Mouse (Mus musculus): ENCODE results near the gene Arhgef28. TPM values are rescaled to one million over a fixed set of nuclear protein-coding genes. Genes with fewer than 3 reads are reported as not detected.

The Arhgef28 gene
- total and polyA plus RNA-seq, 2 experiments from 2014 or later: 34.3 to 41.5 TPM

GRCm38 (mm10) chr13:97938596-97939297 lies 267.5 kb downstream of the Arhgef28 start:
- no peaks in the 10 kb centered on the region for H3K36me3 ChIP-seq (ENCODE audit: insufficient read depth, low read length)

GRCm38 (mm10) chr13:97937919-97938318 lies 268.3 kb downstream of the Arhgef28 start:
- H3K9ac ChIP-seq (replicated peaks; ENCODE audit: low read length, poor library complexity, severe bottlenecking): no peak overlapping the region
- ATAC-seq (ENCODE audit: low FRiP score) (no peak), DNase-seq (ENCODE audit: low spot score) (peak; percentile 88)
- H3K27me3 ChIP-seq (ENCODE audit: insufficient read depth, low read length): no peaks in the 10 kb centered on the region
- no peaks in the 10 kb centered on the region for H3K4me1 ChIP-seq (ENCODE audit: insufficient read depth, low read length)
- no peak overlapping the region for H3K4me3 ChIP-seq (ENCODE audit: low read depth, low read length)
- H3K27ac ChIP-seq (ENCODE audit: low read depth, low read length): no peak overlapping the region
- TF ChIP-seq CTCF (IDR thresholded peaks at IDR 0.05): peak; percentile 86
- no peaks in the 10 kb centered on the region for H3K9me3 ChIP-seq (ENCODE audit: low read length)
- H3K4me2 ChIP-seq (ENCODE audit: low read depth, low read length, poor library complexity, severe bottlenecking): no peak overlapping the region
- H3K36me3 ChIP-seq (ENCODE audit: insufficient read depth, low read length): no peaks in the 10 kb centered on the region
- WGBS: 15% methylated on average over 7 of the region's 7 CpGs

More at GRCm38 (mm10) chr13:97938596-97939297, 267.5 kb downstream of the Arhgef28 start:
- Histone ChIP-seq H3K4me3 (ENCODE audit: low read depth, low read length) (no peak overlapping the region), H3K27ac (ENCODE audit: low read depth, low read length) (no peak overlapping the region), H3K27me3 (ENCODE audit: insufficient read depth, low read length) (no peaks in the 10 kb centered on the region), H3K9ac (replicated peaks; ENCODE audit: low read length, poor library complexity, severe bottlenecking) (no peak overlapping the region), H3K4me1 (ENCODE audit: insufficient read depth, low read length) (no peaks in the 10 kb centered on the region), H3K4me2 (ENCODE audit: low read depth, low read length, poor library complexity, severe bottlenecking) (no peak overlapping the region), H3K9me3 (ENCODE audit: low read length) (no peaks in the 10 kb centered on the region)
- ATAC-seq (ENCODE audit: low FRiP score) (peak; percentile 63; the same call in 1 of the 2 replicates), DNase-seq (ENCODE audit: low spot score) (peak; percentile 90)
- WGBS: 30% methylated on average over 18 of the region's 18 CpGs
- TF ChIP-seq CTCF (IDR thresholded peaks at IDR 0.05): peak; percentile 98

- Histone ChIP-seq H3K27me3 (ENCODE audit: insufficient read depth, low read length) (no peaks in the 10 kb centered on the region), H3K9me3 (ENCODE audit: low read length) (no peaks in the 10 kb centered on the region), H3K4me2 (ENCODE audit: low read depth, low read length, poor library complexity, severe bottlenecking) (no peak overlapping the region), H3K9ac (replicated peaks; ENCODE audit: low read length, poor library complexity, severe bottlenecking) (no peak overlapping the region), H3K4me1 (ENCODE audit: insufficient read depth, low read length) (no peaks in the 10 kb centered on the region), H3K36me3 (ENCODE audit: insufficient read depth, low read length) (no peaks in the 10 kb centered on the region; the same call in 1 of the 2 replicates), H3K4me3 (ENCODE audit: low read depth, low read length) (no peak overlapping the region), H3K27ac (ENCODE audit: low read depth, low read length) (no peak overlapping the region)
- no peak for TF ChIP-seq CTCF (IDR thresholded peaks at IDR 0.05)
- ATAC-seq (ENCODE audit: low FRiP score) (no peak), DNase-seq (ENCODE audit: low spot score) (no peak)
- 51% methylated on average over 8 of the region's 8 CpGs for WGBS
These were observed 278.1 kb downstream of the Arhgef28 start for GRCm38 (mm10) chr13:97928135-97928497.

GRCm38 (mm10) chr13:97927376-97928134 lies 278.7 kb downstream of the Arhgef28 start:
- no peak for TF ChIP-seq CTCF (IDR thresholded peaks at IDR 0.05)
- WGBS: 67% methylated on average over 14 of the region's 14 CpGs
- H3K27ac ChIP-seq (ENCODE audit: low read depth, low read length): no peak overlapping the region
- no peaks in the 10 kb centered on the region for H3K27me3 ChIP-seq (ENCODE audit: insufficient read depth, low read length)
- H3K9ac ChIP-seq (replicated peaks; ENCODE audit: low read length, poor library complexity, severe bottlenecking): no peak overlapping the region
- H3K4me3 ChIP-seq (ENCODE audit: low read depth, low read length): no peak overlapping the region
- no peaks in the 10 kb centered on the region; the same call in 1 of the 2 replicates for H3K36me3 ChIP-seq (ENCODE audit: insufficient read depth, low read length)
- no peaks in the 10 kb centered on the region for H3K9me3 ChIP-seq (ENCODE audit: low read length)
- ATAC-seq (ENCODE audit: low FRiP score) (no peak), DNase-seq (ENCODE audit: low spot score) (no peak)
- H3K4me2 ChIP-seq (ENCODE audit: low read depth, low read length, poor library complexity, severe bottlenecking): no peak overlapping the region
- H3K4me1 ChIP-seq (ENCODE audit: insufficient read depth, low read length): no peaks in the 10 kb centered on the region

- H3K27me3 ChIP-seq (ENCODE audit: insufficient read depth, low read length): no peaks in the 10 kb centered on the region
- DNase-seq (ENCODE audit: low spot score) (no peak), ATAC-seq (ENCODE audit: low FRiP score) (no peak)
- no peak overlapping the region for H3K4me3 ChIP-seq (ENCODE audit: low read depth, low read length)
- H3K27ac ChIP-seq (ENCODE audit: low read depth, low read length): no peak overlapping the region
- no peaks in the 10 kb centered on the region for H3K9me3 ChIP-seq (ENCODE audit: low read length)
- no peak overlapping the region for H3K9ac ChIP-seq (replicated peaks; ENCODE audit: low read length, poor library complexity, severe bottlenecking)
- no peak overlapping the region for H3K4me2 ChIP-seq (ENCODE audit: low read depth, low read length, poor library complexity, severe bottlenecking)
- WGBS: 90% methylated on average over 10 of the region's 10 CpGs
- no peak for TF ChIP-seq CTCF (IDR thresholded peaks at IDR 0.05)
- no peaks in the 10 kb centered on the region for H3K4me1 ChIP-seq (ENCODE audit: insufficient read depth, low read length)
- no peaks in the 10 kb centered on the region; the same call in 1 of the 2 replicates for H3K36me3 ChIP-seq (ENCODE audit: insufficient read depth, low read length)
These were observed 279.9 kb downstream of the Arhgef28 start for GRCm38 (mm10) chr13:97926371-97926770.

- Histone ChIP-seq H3K4me3 (ENCODE audit: low read depth, low read length) (no peak overlapping the region), H3K9ac (replicated peaks; ENCODE audit: low read length, poor library complexity, severe bottlenecking) (no peak overlapping the region), H3K36me3 (ENCODE audit: insufficient read depth, low read length) (no peaks in the 10 kb centered on the region), H3K4me1 (ENCODE audit: insufficient read depth, low read length) (no peaks in the 10 kb centered on the region), H3K27me3 (ENCODE audit: insufficient read depth, low read length) (no peaks in the 10 kb centered on the region), H3K4me2 (ENCODE audit: low read depth, low read length, poor library complexity, severe bottlenecking) (no peak overlapping the region), H3K27ac (ENCODE audit: low read depth, low read length) (no peak overlapping the region), H3K9me3 (ENCODE audit: low read length) (no peaks in the 10 kb centered on the region)
- WGBS: 92% methylated on average over 5 of the region's 5 CpGs
- no peak for TF ChIP-seq CTCF (IDR thresholded peaks at IDR 0.05)
- no peak for ATAC-seq (ENCODE audit: low FRiP score)
- DNase-seq (ENCODE audit: low spot score): no peak
These were observed 283.2 kb downstream of the Arhgef28 start for GRCm38 (mm10) chr13:97923009-97923408.

All from midbrain, postnatal 0 days (tissue).